Mouse (Mus musculus) small intestine, adult 2 months (tissue): Measurements from ENCODE around the gene Mat2b. TPM values are rescaled to one million over a fixed set of nuclear protein-coding genes. Genes with fewer than 3 reads are reported as not detected.
A peak's percentile ranks its signal among the peaks of the same experiment; 100 is the strongest.

Experiments
- H3K27ac ChIP-seq: fragments of 200-500 bp; 2 replicates; pipeline ENCODE4 v1.5.1; 2012; ENCODE audit warnings: low read depth, low read length, control low read depth, inconsistent platforms; ENCODE audit not compliant: insufficient read depth
- H3K27me3 ChIP-seq: fragments of 200-500 bp; 2 replicates; pipeline ENCODE4 v1.6.1; 2012; ENCODE audit warnings: mild to moderate bottlenecking, moderate library complexity, low read length, inconsistent platforms; ENCODE audit not compliant: control insufficient read depth, insufficient read depth
- H3K36me3 ChIP-seq: fragments of 200-500 bp; 2 replicates; pipeline ENCODE4 v1.6.1; 2012; ENCODE audit warnings: mild to moderate bottlenecking, low read length, control low read depth, inconsistent platforms; ENCODE audit not compliant: control insufficient read depth, insufficient read depth
- H3K4me1 ChIP-seq: fragments of 200-500 bp; 2 replicates; pipeline ENCODE4 v1.6.1; 2012; ENCODE audit warnings: low read length, inconsistent platforms, mixed read lengths; ENCODE audit not compliant: control insufficient read depth, insufficient read depth, insufficient read length
- H3K4me3 ChIP-seq: fragments of 200-500 bp; 2 replicates; pipeline ENCODE4 v1.5.1; 2012; ENCODE audit warnings: low read depth, mild to moderate bottlenecking, control low read depth, inconsistent platforms, low read length, moderate library complexity
- CTCF ChIP-seq: fragments of 200-500 bp; IDR thresholded peaks from 2 replicates; pipeline ENCODE4 v1.5.1; 2012; ENCODE audit warnings: low read depth, mild to moderate bottlenecking, control low read depth, inconsistent platforms, low read length, moderate library complexity, mixed read lengths; ENCODE audit not compliant: insufficient replicate concordance, insufficient read length; ENCODE audit errors: extremely low read depth
- POLR2A ChIP-seq: fragments of 200-500 bp; IDR thresholded peaks from 2 replicates; pipeline ENCODE4 v1.6.1; 2012; ENCODE audit warnings: low read depth, mild to moderate bottlenecking, control low read depth, inconsistent platforms, low read length, moderate library complexity
- WGBS: fragments of 180-500 bp; shearing (Covaris S2); methylation state at CpG from one replicate; pipeline ENCODE4 v1.1.7; 2018; 5-methylcytosine and 5-hydroxymethylcytosine counted together
- polyA plus RNA-seq: library from polyadenylated mRNA; depleted of rRNA; stranded (reverse); fragments of >200 nt; gene quantifications from 2 replicates; pipeline ENCODE4 v1.2.3, GENCODE M21; 2012

Mat2b gene
- polyA plus RNA-seq, 1 experiment: 22.3 TPM

DNA sequence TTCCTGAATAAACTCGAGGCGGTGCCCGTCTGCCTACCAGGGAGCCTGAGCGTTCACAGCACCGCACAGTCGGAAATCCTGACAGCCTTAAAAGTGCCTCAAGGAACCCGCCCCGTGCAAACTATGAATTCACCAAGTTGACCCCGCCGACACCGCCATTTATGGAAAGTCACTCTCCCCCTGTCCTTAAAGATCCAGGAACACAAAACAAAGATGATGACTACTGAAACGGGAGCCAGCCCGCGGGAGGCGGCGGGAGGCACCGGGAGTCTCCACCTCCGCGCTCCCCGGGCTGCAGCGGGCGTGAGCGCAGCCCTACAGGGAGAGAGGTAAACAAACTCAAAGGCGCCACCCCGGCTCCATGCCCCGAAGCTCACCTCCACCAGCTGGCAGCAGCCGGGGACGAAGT lies 2.9 kb downstream of the Mat2b start:
- Histone ChIP-seq H3K4me3 (peak overlapping the region; percentile 92), H3K4me1 (peaks cover 13% of the 10 kb centered on the region; the same call in 1 of the 2 replicates), H3K27me3 (no peaks in the 10 kb centered on the region), H3K27ac (peak overlapping the region; percentile 86), H3K36me3 (peaks cover 5% of the 10 kb centered on the region)
- WGBS: under 1% methylated on average over 28 of the region's 28 CpGs
- TF ChIP-seq CTCF: no peak
- no peak for TF ChIP-seq POLR2A

DNA sequence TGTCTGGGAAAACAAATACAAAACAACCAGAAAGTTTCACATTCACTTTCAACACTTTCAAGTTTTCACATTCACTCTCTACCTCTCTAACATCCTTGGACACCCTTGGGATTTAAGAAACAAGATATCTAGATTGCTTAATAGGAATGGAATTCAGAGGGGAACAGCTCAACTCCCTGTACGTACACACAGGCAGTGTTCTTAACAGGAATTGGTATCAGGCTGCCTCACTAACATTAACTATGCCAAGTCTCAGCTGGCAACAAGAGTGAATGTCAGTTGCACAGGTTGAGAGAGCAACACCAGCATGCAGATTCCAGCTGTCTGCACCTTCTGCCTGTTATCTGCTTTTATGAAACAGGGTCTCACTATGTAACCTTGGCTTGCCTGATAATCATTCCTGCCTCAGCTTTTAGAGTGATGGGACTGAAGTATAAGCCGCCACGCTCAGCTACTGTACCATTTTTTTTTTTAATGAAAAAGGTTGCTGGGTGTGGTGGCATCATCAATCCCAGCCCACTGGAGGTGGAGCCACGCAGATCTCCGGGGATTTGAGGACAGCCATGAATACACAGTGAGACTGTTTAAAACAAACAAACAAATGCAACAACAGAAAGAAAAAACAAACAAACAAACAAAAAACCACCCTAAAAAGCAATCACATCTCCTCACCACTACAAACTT lies 4.4 kb downstream of the Mat2b start:
- H3K36me3 ChIP-seq: peaks cover 18% of the 10 kb centered on the region
- no peak overlapping the region for H3K27ac ChIP-seq
- no peaks in the 10 kb centered on the region for H3K27me3 ChIP-seq
- H3K4me3 ChIP-seq: no peak overlapping the region
- 12% methylated on average over 5 of the region's 5 CpGs for WGBS
- no peak for TF ChIP-seq CTCF
- no peak for TF ChIP-seq POLR2A
- H3K4me1 ChIP-seq: peaks cover 15% of the 10 kb centered on the region; the same call in 1 of the 2 replicates

DNA sequence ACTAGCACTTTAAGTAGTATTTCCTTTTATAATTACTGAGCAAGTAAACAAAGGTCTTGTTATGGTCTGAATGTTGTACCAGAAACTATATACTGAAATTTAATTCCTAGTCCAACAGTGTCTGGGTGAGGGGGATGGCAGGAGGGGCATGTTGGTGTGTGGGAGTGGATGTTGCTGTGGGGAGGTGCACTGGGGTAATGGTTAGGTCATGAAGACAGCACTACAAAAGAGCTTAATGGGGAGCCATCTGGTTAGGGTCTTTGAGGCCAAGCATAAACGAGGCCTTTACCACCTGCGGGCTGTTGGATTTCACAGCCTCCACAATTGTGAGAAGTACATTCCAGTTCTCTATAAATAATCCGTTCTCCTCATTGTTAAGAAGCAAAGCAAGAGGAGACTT lies 11.7 kb downstream of the Mat2b start:
- 87% methylated on average over 3 of the region's 3 CpGs for WGBS
- no peak overlapping the region for H3K27ac ChIP-seq
- H3K36me3 ChIP-seq: peaks cover 74% of the 10 kb centered on the region
- TF ChIP-seq POLR2A: no peak
- no peak for TF ChIP-seq CTCF
- H3K4me1 ChIP-seq: 0 out of 2 replicates have a peak, but pooled peaks cover 2% of the 10 kb centered on the region
- H3K27me3 ChIP-seq: no peaks in the 10 kb centered on the region
- no peak overlapping the region for H3K4me3 ChIP-seq

GRCm38 (mm10) chr11:40682456-40682855 lies 12.5 kb downstream of the Mat2b start:
- Histone ChIP-seq H3K4me1 (0 out of 2 replicates have a peak, but pooled peaks cover 2% of the 10 kb centered on the region), H3K27ac (no peak overlapping the region), H3K27me3 (no peaks in the 10 kb centered on the region), H3K36me3 (peaks cover 79% of the 10 kb centered on the region), H3K4me3 (no peak overlapping the region)
- TF ChIP-seq CTCF: no peak
- no peak for TF ChIP-seq POLR2A
- WGBS: 90% methylated on average over 3 of the region's 3 CpGs

DNA sequence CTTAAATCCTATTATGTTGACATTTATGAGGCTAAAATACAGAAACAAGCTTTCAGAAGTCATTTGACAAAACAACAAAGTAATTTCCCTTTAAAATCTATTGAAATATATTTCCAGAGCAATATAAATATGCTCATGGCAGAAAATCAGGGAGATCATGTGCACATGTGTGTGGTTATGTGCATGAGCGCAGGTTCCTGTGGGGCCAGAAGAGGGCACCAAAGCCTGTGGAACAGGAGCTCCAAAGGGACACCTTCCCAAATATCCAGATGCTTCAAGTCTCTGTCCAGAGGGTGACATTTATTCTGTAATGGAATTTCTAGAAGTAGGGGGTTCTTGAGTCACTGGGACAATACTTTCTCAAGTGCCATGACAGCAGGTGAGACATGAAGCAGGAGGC lies 17.8 kb downstream of the Mat2b start:
- Histone ChIP-seq H3K36me3 (peaks cover 39% of the 10 kb centered on the region), H3K27me3 (no peaks in the 10 kb centered on the region), H3K4me3 (no peak overlapping the region), H3K4me1 (no peaks in the 10 kb centered on the region), H3K27ac (no peak overlapping the region)
- TF ChIP-seq POLR2A: no peak
- peak; percentile 40; the same call in 1 of the 2 replicates for TF ChIP-seq CTCF
- 97% methylated on average over 1 of the region's 1 CpGs for WGBS

GRCm38 (mm10) chr11:40675014-40675730 lies 19.8 kb downstream of the Mat2b start:
- peaks cover 24% of the 10 kb centered on the region for H3K36me3 ChIP-seq
- H3K27me3 ChIP-seq: no peaks in the 10 kb centered on the region
- no peak overlapping the region for H3K27ac ChIP-seq
- no peaks in the 10 kb centered on the region for H3K4me1 ChIP-seq
- no peak overlapping the region for H3K4me3 ChIP-seq
- no peak for TF ChIP-seq CTCF
- no peak for TF ChIP-seq POLR2A
- WGBS: 63% methylated on average over 4 of the region's 4 CpGs
